Mouse (Mus musculus): ENCODE results near the gene Sept12.

- no peak for TF ChIP-seq EP300 (IDR thresholded peaks at IDR 0.05; ENCODE audit: low read depth)
- TF ChIP-seq CTCF (IDR thresholded peaks at IDR 0.05; ENCODE audit: low read depth): no peak
Observed at GRCm38 (mm10) chr16:4965392-4966129, 32.1 kb downstream of the Sept12 start.
